Mouse (Mus musculus): ENCODE results near the gene Cfd. TPM values are rescaled to one million over a fixed set of nuclear protein-coding genes. Genes with fewer than 3 reads are reported as not detected.

Gene Cfd
- total and polyA plus RNA-seq, 3 experiments, result 0.26 TPM; not detected in 2

GRCm38 (mm10) chr10:79934272-79934721 lies 43.6 kb downstream of the Cfd start (continued):
- no peak for TF ChIP-seq KAT2A (IDR thresholded peaks at IDR 0.05; ENCODE audit: insufficient replicate concordance, low read length)
- no peak for TF ChIP-seq CHD1 (IDR thresholded peaks at IDR 0.05; ENCODE audit: low read depth, low read length)
- no peak for TF ChIP-seq ZKSCAN1 (IDR thresholded peaks at IDR 0.05; ENCODE audit: borderline replicate concordance, low read depth, low read length)
- no peak for TF ChIP-seq PAX5 (IDR thresholded peaks at IDR 0.05; ENCODE audit: low read length)
- TF ChIP-seq E2F4 (IDR thresholded peaks at IDR 0.05; ENCODE audit: insufficient replicate concordance, low read depth, low read length), result no peak
- no peak for TF ChIP-seq POLR2AphosphoS2 (IDR thresholded peaks at IDR 0.05; ENCODE audit: low read depth, low read length)
- TF ChIP-seq ELF1 (IDR thresholded peaks at IDR 0.05; ENCODE audit: low read depth, low read length), result no peak
- TF ChIP-seq TCF12 (IDR thresholded peaks at IDR 0.05; ENCODE audit: low read depth, low read length), result 0 out of 2 replicates have a peak, but pooled peaks have one; percentile 20
- TF ChIP-seq ETS1 (conservative IDR thresholded peaks at IDR 0.05; ENCODE audit: low read depth, low read length), result no peak
- TF ChIP-seq ZNF384 (IDR thresholded peaks at IDR 0.05; ENCODE audit: low read depth, low read length), result no peak
- TF ChIP-seq CHD2 (IDR thresholded peaks at IDR 0.05; ENCODE audit: low read length), result no peak
- no peak for TF ChIP-seq EP300 (IDR thresholded peaks at IDR 0.05; ENCODE audit: low read length)
- no peak for TF ChIP-seq JUND (conservative IDR thresholded peaks at IDR 0.05; ENCODE audit: low read depth, low read length)
- TF ChIP-seq MAZ (IDR thresholded peaks at IDR 0.05; ENCODE audit: low read depth, low read length), result no peak
- TF ChIP-seq SIN3A (IDR thresholded peaks at IDR 0.05; ENCODE audit: low read length), result peak; percentile 19; the same call in 1 of the 2 replicates
- TF ChIP-seq POLR2A (IDR thresholded peaks at IDR 0.05; ENCODE audit: low read depth, low read length), result 0 out of 2 replicates have a peak, but pooled peaks have one; percentile 35
- TF ChIP-seq UBTF (IDR thresholded peaks at IDR 0.05; ENCODE audit: low read depth, low read length), result no peak

GRCm38 (mm10) chr10:79934794-79935569 lies 44.3 kb downstream of the Cfd start:
- Histone ChIP-seq H3K79me2 (replicated peaks; ENCODE audit: control insufficient read depth, extremely low read depth, insufficient read depth, poor library complexity, severe bottlenecking) (peaks cover 97% of the 10 kb centered on the region), H3K36me3 (replicated peaks in 1 of 2; ENCODE audit: control insufficient read depth in 1 of 2, insufficient read depth in 1 of 2, low read length in 1 of 2) (peaks cover 73 to 96% of the 10 kb centered on the region in 2 experiments), H3K4me1 (ENCODE audit: control insufficient read depth in 1 of 2, insufficient read depth in 2 of 2) (peaks cover 68 to 98% of the 10 kb centered on the region in 2 experiments), H3K27ac (ENCODE audit: insufficient read depth, low read depth) (peak overlapping the region; percentile 57), H3K4me2 (ENCODE audit: insufficient read depth, low read depth, poor library complexity, severe bottlenecking) (peak overlapping the region; percentile 19; the same call in 1 of the 2 replicates), H3K4me3 (replicated peaks in 1 of 3; ENCODE audit: low read depth in 2 of 3, low read length in 2 of 3, poor library complexity in 1 of 3) (peak overlapping the region in 1 of 3 experiments; percentile 3), H3K9ac (ENCODE audit: insufficient read depth, low read depth) (0 out of 2 replicates have a peak overlapping the region, but pooled peaks have one; percentile 2), H3K9me3 (replicated peaks; ENCODE audit: low read length) (no peaks in the 10 kb centered on the region), H3K27me3 (replicated peaks) (no peaks in the 10 kb centered on the region)
- no peak for DNase-seq (ENCODE audit: extremely low read depth)
- in situ Hi-C loops (cut with MboI; ENCODE audit: low pct_ligation_motif_present, low pct_unique_long_range_greater_than_20kb, low sequenced_read_pairs) (no loop called here), dilution Hi-C loops (cut with MboI; ENCODE audit: extremely low pct_ligation_motif_present, extremely low pct_unique_long_range_greater_than_20kb, low sequenced_read_pairs) (no loop called here)
- TF ChIP-seq GABPA (IDR thresholded peaks at IDR 0.05; ENCODE audit: insufficient replicate concordance, low read depth, low read length) (no peak), POLR2AphosphoS2 (IDR thresholded peaks at IDR 0.05; ENCODE audit: low read depth, low read length) (no peak), CHD1 (IDR thresholded peaks at IDR 0.05; ENCODE audit: low read depth, low read length) (no peak), MXI1 (IDR thresholded peaks at IDR 0.05; ENCODE audit: low read depth, low read length) (no peak), BHLHE40 (IDR thresholded peaks at IDR 0.05; ENCODE audit: low read depth, low read length) (peak; percentile 23; the same call in 1 of the 2 replicates), ZKSCAN1 (IDR thresholded peaks at IDR 0.05; ENCODE audit: borderline replicate concordance, low read depth, low read length) (no peak), SIN3A (IDR thresholded peaks at IDR 0.05; ENCODE audit: low read length) (no peak), MYC (IDR thresholded peaks at IDR 0.05; ENCODE audit: low read depth, low read length) (no peak)
